Mouse (Mus musculus): ENCODE measurements around the gene Cdhr3.

- TF ChIP-seq CTCF (conservative IDR thresholded peaks at IDR 0.05; ENCODE audit: low read length) (no peak), POU5F1 (IDR thresholded peaks at IDR 0.05; ENCODE audit: borderline replicate concordance, low read length) (no peak)
Measured at GRCm38 (mm10) chr12:33021140-33021539, 71.5 kb downstream of the Cdhr3 start.
